Mouse (Mus musculus) lung, embryonic 16.5 days (tissue): ENCODE measurements around the gene Azin2. TPM values are rescaled to one million over a fixed set of nuclear protein-coding genes. Genes with fewer than 3 reads are reported as not detected.

ENCODE experiments used
- ATAC-seq: fragments of 200-750 bp; cut with Nextera tagmentation; 2 replicates; pipeline ENCODE4 v1.8.0; 2017; ENCODE audit warnings: low read depth, mild to moderate bottlenecking, moderate library complexity
- H3K27ac ChIP-seq: fragments of 300-500 bp; sonication (generic); 2 replicates; pipeline ENCODE4 v1.5.1; 2014; ENCODE audit warnings: mild to moderate bottlenecking, control low read depth, low read length
- H3K27me3 ChIP-seq: fragments of 300-500 bp; sonication (generic); 2 replicates; pipeline ENCODE4 v1.6.1; 2014; ENCODE audit warnings: low read depth, low read length, mixed read lengths; ENCODE audit not compliant: control insufficient read depth, insufficient read depth
- H3K36me3 ChIP-seq: fragments of 300-500 bp; sonication (generic); 2 replicates; pipeline ENCODE4 v1.6.1; 2014; ENCODE audit warnings: low read length; ENCODE audit not compliant: control insufficient read depth, insufficient read depth
- H3K4me1 ChIP-seq: fragments of 300-500 bp; sonication (generic); replicated peaks from 2 replicates; pipeline ENCODE4 v1.6.1; 2014; ENCODE audit warnings: low read length, mixed read lengths; ENCODE audit not compliant: control insufficient read depth, insufficient read depth
- H3K4me2 ChIP-seq: fragments of 300-500 bp; sonication (generic); 2 replicates; pipeline ENCODE4 v1.6.1; 2014; ENCODE audit warnings: low read depth, low read length, control low read depth
- H3K4me3 ChIP-seq: fragments of 300-500 bp; sonication (generic); 2 replicates; pipeline ENCODE4 v1.5.1; 2014; ENCODE audit warnings: mild to moderate bottlenecking, low read length, control low read depth
- H3K9ac ChIP-seq: fragments of 300-500 bp; sonication (generic); 2 replicates; pipeline ENCODE4 v1.6.1; 2014; ENCODE audit warnings: low read length, control low read depth
- H3K9me3 ChIP-seq: fragments of 300-500 bp; sonication (generic); 2 replicates; pipeline ENCODE4 v1.6.1; 2016; ENCODE audit warnings: low read length; ENCODE audit not compliant: control insufficient read depth
- WGBS: fragments of 180-500 bp; shearing (Covaris S2); extraction: QIAGEN DNeasy Blood & Tissue Kit; methylation state at CpG from one replicate; pipeline ENCODE4 v1.1.7; 2014; 5-methylcytosine and 5-hydroxymethylcytosine counted together
- polyA plus RNA-seq: library from polyadenylated mRNA; unstranded; fragments of >200 nt; fragmentation: Nextera tagmentation; extraction: Ambion mirVana; gene quantifications from 2 replicates; pipeline ENCODE4 v1.2.1, GENCODE M21; 2015

Gene Azin2
- polyA plus RNA-seq, 1 experiment from 2014 or later = 23.2 TPM

- Histone ChIP-seq H3K4me1 (peaks cover 2% of the 10 kb centered on the region; the same call in 1 of the 2 replicates), H3K9me3 (no peaks in the 10 kb centered on the region), H3K27me3 (no peaks in the 10 kb centered on the region; the same call in 1 of the 2 replicates), H3K4me2 (peak overlapping the region; percentile 78), H3K9ac (peak overlapping the region; percentile 66), H3K4me3 (peak overlapping the region; percentile 43), H3K36me3 (no peaks in the 10 kb centered on the region), H3K27ac (no peak overlapping the region)
- WGBS = 12% methylated on average over 36 of the region's 36 CpGs
- ATAC-seq = peak; percentile 90
Observed at GRCm38 (mm10) chr4:128924841-128925606, 37.2 kb downstream of the Azin2 start.

GRCm38 (mm10) chr4:128923603-128924002, 38.6 kb downstream of the Azin2 start:
- ATAC-seq = no peak
- no peak overlapping the region for H3K9ac ChIP-seq
- H3K27ac ChIP-seq = no peak overlapping the region
- H3K36me3 ChIP-seq = no peaks in the 10 kb centered on the region
- H3K4me1 ChIP-seq = peaks cover 9% of the 10 kb centered on the region
- no peaks in the 10 kb centered on the region; the same call in 1 of the 2 replicates for H3K27me3 ChIP-seq
- 87% methylated on average over 3 of the region's 3 CpGs for WGBS
- no peaks in the 10 kb centered on the region for H3K9me3 ChIP-seq
- no peak overlapping the region for H3K4me3 ChIP-seq
- H3K4me2 ChIP-seq = no peak overlapping the region

- ATAC-seq = no peak
- no peak overlapping the region for H3K4me2 ChIP-seq
- no peak overlapping the region for H3K4me3 ChIP-seq
- H3K4me1 ChIP-seq = peaks cover 22% of the 10 kb centered on the region
- peak overlapping the region; percentile 3; the same call in 1 of the 2 replicates for H3K27ac ChIP-seq
- H3K27me3 ChIP-seq = no peaks in the 10 kb centered on the region; the same call in 1 of the 2 replicates
- 20% methylated on average over 10 of the region's 10 CpGs for WGBS
- no peaks in the 10 kb centered on the region for H3K36me3 ChIP-seq
- no peak overlapping the region for H3K9ac ChIP-seq
- H3K9me3 ChIP-seq = no peaks in the 10 kb centered on the region
Observed at GRCm38 (mm10) chr4:128919106-128919505, 43.1 kb downstream of the Azin2 start.

GRCm38 (mm10) chr4:128918187-128918586, 44.1 kb downstream of the Azin2 start:
- H3K4me1 ChIP-seq = peaks cover 22% of the 10 kb centered on the region
- 8% methylated on average over 3 of the region's 3 CpGs for WGBS
- no peak overlapping the region for H3K9ac ChIP-seq
- H3K27ac ChIP-seq = peak overlapping the region; percentile 69
- H3K4me2 ChIP-seq = peak overlapping the region; percentile 32
- H3K27me3 ChIP-seq = no peaks in the 10 kb centered on the region; the same call in 1 of the 2 replicates
- no peaks in the 10 kb centered on the region for H3K9me3 ChIP-seq
- no peak overlapping the region for H3K4me3 ChIP-seq
- peak; percentile 91 for ATAC-seq
- H3K36me3 ChIP-seq = no peaks in the 10 kb centered on the region

GRCm38 (mm10) chr4:128917756-128918155, 44.5 kb downstream of the Azin2 start:
- H3K36me3 ChIP-seq = no peaks in the 10 kb centered on the region
- whole genome bisulfite sequencing = 59% methylated on average over 6 of the region's 6 CpGs
- no peaks in the 10 kb centered on the region; the same call in 1 of the 2 replicates for H3K27me3 ChIP-seq
- no peaks in the 10 kb centered on the region for H3K9me3 ChIP-seq
- peak; percentile 49; the same call in 1 of the 2 replicates for ATAC-seq
- H3K4me2 ChIP-seq = no peak overlapping the region
- H3K27ac ChIP-seq = peak overlapping the region; percentile 63
- no peak overlapping the region for H3K9ac ChIP-seq
- H3K4me1 ChIP-seq = peaks cover 22% of the 10 kb centered on the region
- H3K4me3 ChIP-seq = no peak overlapping the region

- H3K4me1 ChIP-seq = peaks cover 22% of the 10 kb centered on the region
- no peaks in the 10 kb centered on the region for H3K9me3 ChIP-seq
- H3K36me3 ChIP-seq = no peaks in the 10 kb centered on the region
- no peak overlapping the region for H3K4me3 ChIP-seq
- no peak overlapping the region for H3K4me2 ChIP-seq
- 49% methylated on average over 3 of the region's 3 CpGs for WGBS
- no peak for ATAC-seq
- no peaks in the 10 kb centered on the region; the same call in 1 of the 2 replicates for H3K27me3 ChIP-seq
- no peak overlapping the region for H3K9ac ChIP-seq
- H3K27ac ChIP-seq = peak overlapping the region; percentile 63
Observed at GRCm38 (mm10) chr4:128917119-128917518, 45.1 kb downstream of the Azin2 start.

GRCm38 (mm10) chr4:128913794-128914193, 48.4 kb downstream of the Azin2 start:
- no peak overlapping the region for H3K4me3 ChIP-seq
- H3K27me3 ChIP-seq = no peaks in the 10 kb centered on the region
- 20% methylated on average over 4 of the region's 4 CpGs for WGBS
- H3K4me1 ChIP-seq = peaks cover 15% of the 10 kb centered on the region
- ATAC-seq = no peak
- no peaks in the 10 kb centered on the region for H3K9me3 ChIP-seq
- no peaks in the 10 kb centered on the region for H3K36me3 ChIP-seq
- H3K4me2 ChIP-seq = no peak overlapping the region
- H3K27ac ChIP-seq = no peak overlapping the region
- H3K9ac ChIP-seq = no peak overlapping the region

- H3K27me3 ChIP-seq = no peaks in the 10 kb centered on the region
- no peaks in the 10 kb centered on the region for H3K9me3 ChIP-seq
- H3K9ac ChIP-seq = no peak overlapping the region
- H3K4me1 ChIP-seq = peaks cover under 1% of the 10 kb centered on the region; the same call in 1 of the 2 replicates
- no peak overlapping the region for H3K27ac ChIP-seq
- no peaks in the 10 kb centered on the region for H3K36me3 ChIP-seq
- no peak overlapping the region for H3K4me2 ChIP-seq
- WGBS = 88% methylated on average over 10 of the region's 10 CpGs
- no peak for ATAC-seq
- no peak overlapping the region for H3K4me3 ChIP-seq
Observed at GRCm38 (mm10) chr4:128912085-128912484, 50.2 kb downstream of the Azin2 start.

- no peak for ATAC-seq
- Histone ChIP-seq H3K4me1 (no peaks in the 10 kb centered on the region; the same call in 1 of the 2 replicates), H3K36me3 (no peaks in the 10 kb centered on the region), H3K4me2 (no peak overlapping the region), H3K27me3 (no peaks in the 10 kb centered on the region), H3K9me3 (no peaks in the 10 kb centered on the region), H3K27ac (no peak overlapping the region), H3K9ac (no peak overlapping the region), H3K4me3 (no peak overlapping the region)
- 68% methylated on average over 8 of the region's 8 CpGs for WGBS
Observed at GRCm38 (mm10) chr4:128910276-128911063, 51.8 kb downstream of the Azin2 start.
